Mouse (Mus musculus): ENCODE results near the gene Nfil3.

GRCm38 (mm10) chr13:52973427-52973826 lies 7.4 kb downstream of the Nfil3 start:
- TF ChIP-seq CTCF (IDR thresholded peaks at IDR 0.05; ENCODE audit: low read depth, low read length) (no peak), GATA1 (IDR thresholded peaks at IDR 0.05; ENCODE audit: borderline replicate concordance, low read length) (no peak), GATA2 (IDR thresholded peaks at IDR 0.05; ENCODE audit: borderline replicate concordance, low read depth, low read length) (no peak), TAL1 (conservative IDR thresholded peaks at IDR 0.05; ENCODE audit: low read depth, low read length) (no peak), POLR2AphosphoS5 (IDR thresholded peaks at IDR 0.05; ENCODE audit: insufficient replicate concordance, low read depth, low read length) (no peak)
